Mouse (Mus musculus) retina, adult 2 months (tissue): Measurements from ENCODE around the gene Tmigd3.

Experiments
- DNase-seq: peaks from one replicate; pipeline ENCODE4 v3.0.0-alpha.2; 2012; ENCODE audit warnings: low read depth, low spot score

Tmigd3 gene

GRCm38 (mm10) chr3:105873451-105874445 is 3.0 kb downstream of the Tmigd3 start:
- no peak for DNase-seq

- no peak for DNase-seq
These were observed 5.3 kb downstream of the Tmigd3 start for GRCm38 (mm10) chr3:105876022-105876421.

GRCm38 (mm10) chr3:105877252-105877803 is 6.6 kb downstream of the Tmigd3 start:
- no peak for DNase-seq

- no peak for DNase-seq
These were observed 7.2 kb downstream of the Tmigd3 start for GRCm38 (mm10) chr3:105877919-105878318.

- no peak for DNase-seq
These were observed 8.0 kb downstream of the Tmigd3 start for GRCm38 (mm10) chr3:105878751-105879150.

GRCm38 (mm10) chr3:105880419-105880818 is 9.7 kb downstream of the Tmigd3 start:
- no peak for DNase-seq

- no peak for DNase-seq
These were observed 11.4 kb downstream of the Tmigd3 start for GRCm38 (mm10) chr3:105882105-105882504.

- DNase-seq = no peak
These were observed 12.4 kb downstream of the Tmigd3 start for GRCm38 (mm10) chr3:105883111-105883510.

- no peak for DNase-seq
These were observed 18.3 kb downstream of the Tmigd3 start for GRCm38 (mm10) chr3:105888961-105889360.

- DNase-seq = no peak
These were observed 19.5 kb downstream of the Tmigd3 start for GRCm38 (mm10) chr3:105890220-105890619.

GRCm38 (mm10) chr3:105891141-105891540 is 20.4 kb downstream of the Tmigd3 start:
- DNase-seq = no peak

GRCm38 (mm10) chr3:105891760-105892571 is 21.3 kb downstream of the Tmigd3 start:
- DNase-seq = no peak

GRCm38 (mm10) chr3:105892572-105893495 is 22.1 kb downstream of the Tmigd3 start:
- DNase-seq = no peak

GRCm38 (mm10) chr3:105893941-105894391 is 23.3 kb downstream of the Tmigd3 start:
- no peak for DNase-seq

GRCm38 (mm10) chr3:105894601-105895592 is 24.2 kb downstream of the Tmigd3 start:
- no peak for DNase-seq

- no peak for DNase-seq
These were observed 26.1 kb downstream of the Tmigd3 start for GRCm38 (mm10) chr3:105896811-105897210.

- DNase-seq = no peak
These were observed 27.6 kb downstream of the Tmigd3 start for GRCm38 (mm10) chr3:105898325-105898724.

GRCm38 (mm10) chr3:105898861-105899260 is 28.2 kb downstream of the Tmigd3 start:
- no peak for DNase-seq

GRCm38 (mm10) chr3:105899394-105900147 is 28.9 kb downstream of the Tmigd3 start:
- DNase-seq = peak; percentile 59
